Mouse (Mus musculus) left cerebral cortex, adult 2 months (tissue): ENCODE data around the gene Klhl3. TPM values are rescaled to one million over a fixed set of nuclear protein-coding genes. Genes with fewer than 3 reads are reported as not detected.

ENCODE experiments used
- DNase-seq, 2 experiments: peaks; one replicate each; pipeline ENCODE4 v3.0.0; 2021 to 2022; ENCODE audit warnings: low spot score in 2 of 2, mixed read lengths in 1 of 2; ENCODE audit errors: extremely low spot score in 1 of 2
- H3K27ac ChIP-seq: fragments of 200-600 bp; 2 replicates; pipeline ENCODE4 v1.8.1; 2022
- H3K4me3 ChIP-seq: fragments of 200-600 bp; 2 replicates; pipeline ENCODE4 v1.8.1; 2022
- CTCF ChIP-seq: fragments of 200-600 bp; IDR thresholded peaks from 2 replicates; pipeline ENCODE4 v1.8.1; 2022; ENCODE audit warnings: antibody characterized with exemption, mild to moderate bottlenecking, moderate library complexity
- intact Hi-C: fragments of 180-260 bp; cut with DNase I; formaldehyde crosslinking; loops from one replicate; pipeline ENCODE4 v1.15.1; 2025
- long read RNA-seq, 2 experiments: library from polyadenylated mRNA; stranded (forward); transcript quantifications; one replicate each; pipeline ENCODE4 v2.0.0; 2021; ENCODE audit warnings: borderline mapping rate in 2 of 2
- total RNA-seq, 2 experiments: library from RNA; stranded (reverse); gene quantifications; 2 replicates each; pipeline ENCODE4 v1.2.3; 2021

The Klhl3 gene
- 10 to 100 TPM; 32.6 to 36.9 TPM for total RNA-seq
- long read RNA-seq, experiment 1, partial matches to known transcripts = 0 of 4 reads
- long read RNA-seq, experiment 1, other reads (novel, unspliced or antisense) = 4 of 4 reads
- long read RNA-seq, experiment 2, full-length matches to known transcripts = 1 of 4 reads
- long read RNA-seq, experiment 2, partial matches to known transcripts = 0 of 4 reads
- long read RNA-seq, experiment 2, other reads (novel, unspliced or antisense) = 3 of 4 reads

GRCm38 (mm10) chr13:58113061-58113900 lies at the start of gene Klhl3:
Klhl3 (minus strand) TSS chr13:58113592.
- TF ChIP-seq CTCF = peak; percentile 16
- peak; percentile 82 to 86 for DNase-seq
- Histone ChIP-seq H3K27ac (peak within 1 kb of the TSS; percentile 94), H3K4me3 (peak within 1 kb of the TSS; percentile 80)
- intact Hi-C loops = loop anchor here (1.0 to 5.0 kb wide), 3 partner anchors 40 to 101 kb away; no protein-coding TSS in a partner anchor

- no peak for TF ChIP-seq CTCF
- intact Hi-C loops = loop anchor here (5.0 kb wide), 1 partner anchor 437 kb away; no protein-coding TSS in a partner anchor
- Histone ChIP-seq H3K27ac (no peak overlapping the region), H3K4me3 (no peak overlapping the region)
- no peak for DNase-seq
Observed at GRCm38 (mm10) chr13:58160761-58161160, 47.4 kb upstream of the Klhl3 start.

GRCm38 (mm10) chr13:58158099-58158912 lies 44.9 kb upstream of the Klhl3 start:
- peak; percentile 81 to 89 for DNase-seq
- TF ChIP-seq CTCF = peak; percentile 97
- H3K4me3 ChIP-seq = peak overlapping the region; percentile 56
- H3K27ac ChIP-seq = peak overlapping the region; percentile 84; the same call in 1 of the 2 replicates
- intact Hi-C loops = loop anchor here (2.0 to 5.0 kb wide), 4 partner anchors 74 to 244 kb away; partner anchors contain the start of genes Hnrnpk and Rmi1

- DNase-seq = peak; percentile 83 to 88
- peak within 1 kb of the TSS; percentile 84 for H3K27ac ChIP-seq
- TF ChIP-seq CTCF = peak; percentile 11
- H3K4me3 ChIP-seq = peak within 1 kb of the TSS; percentile 56
- intact Hi-C loops = loop anchor here (2.0 to 5.0 kb wide), 4 partner anchors 75 to 245 kb away; partner anchors contain the start of genes Hnrnpk and Rmi1
Observed at GRCm38 (mm10) chr13:58157447-58158098, 44.2 kb upstream of the Klhl3 start, which contains the start of gene Idnk. Idnk (plus strand) TSS chr13:58157649.

- Histone ChIP-seq H3K4me3 (peak overlapping the region; percentile 56), H3K27ac (peak overlapping the region; percentile 84)
- DNase-seq = no peak
- intact Hi-C loops = loop anchor here (5.0 kb wide), 3 partner anchors 75 to 245 kb away; partner anchors contain the start of genes Hnrnpk and Rmi1
- no peak for TF ChIP-seq CTCF
Observed at GRCm38 (mm10) chr13:58157036-58157435, 43.6 kb upstream of the Klhl3 start.

- DNase-seq = no peak
- TF ChIP-seq CTCF = peak; percentile 12
- no peak overlapping the region for H3K4me3 ChIP-seq
- intact Hi-C loops = loop anchor here (5.0 kb wide), 3 partner anchors 76 to 246 kb away; partner anchors contain the start of genes Hnrnpk and Rmi1
- no peak overlapping the region for H3K27ac ChIP-seq
Observed at GRCm38 (mm10) chr13:58156031-58156430, 42.6 kb upstream of the Klhl3 start.

- intact Hi-C loops = no loop called here
- H3K4me3 ChIP-seq = no peak overlapping the region
- TF ChIP-seq CTCF = no peak
- no peak overlapping the region for H3K27ac ChIP-seq
- DNase-seq = no peak
Observed at GRCm38 (mm10) chr13:58150442-58150841, 37.0 kb upstream of the Klhl3 start.

- intact Hi-C loops = no loop called here
- TF ChIP-seq CTCF = no peak
- Histone ChIP-seq H3K4me3 (no peak overlapping the region), H3K27ac (no peak overlapping the region)
- no peak for DNase-seq
Observed at GRCm38 (mm10) chr13:58149629-58150028, 36.2 kb upstream of the Klhl3 start.

GRCm38 (mm10) chr13:58149033-58149558 lies 35.7 kb upstream of the Klhl3 start:
- H3K4me3 ChIP-seq = peak overlapping the region; percentile 41
- H3K27ac ChIP-seq = no peak overlapping the region
- peak; percentile 70 for TF ChIP-seq CTCF
- intact Hi-C loops = no loop called here
- DNase-seq = no peak

GRCm38 (mm10) chr13:58148256-58148831 lies 35.0 kb upstream of the Klhl3 start:
- peak; percentile 28 to 33 for DNase-seq
- peak overlapping the region; percentile 41 for H3K4me3 ChIP-seq
- TF ChIP-seq CTCF = no peak
- H3K27ac ChIP-seq = no peak overlapping the region
- intact Hi-C loops = no loop called here
